Mouse (Mus musculus) CH12.LX (cell line): ENCODE measurements around the gene Plin3. TPM values are rescaled to one million over a fixed set of nuclear protein-coding genes. Genes with fewer than 3 reads are reported as not detected.

Source experiments
- DNase-seq: peaks from one replicate; pipeline ENCODE4 v3.0.0-alpha.2; 2013; ENCODE audit errors: extremely low read depth
- H3K27ac ChIP-seq: 2 replicates; pipeline ENCODE4 v1.5.1; 2012; ENCODE audit warnings: low read depth, mild to moderate bottlenecking, control low read depth, moderate library complexity; ENCODE audit not compliant: insufficient read depth
- H3K27me3 ChIP-seq: replicated peaks from 2 replicates; pipeline ENCODE3; 2012; ENCODE audit warnings: inconsistent platforms
- H3K36me3 ChIP-seq, 2 experiments: replicated peaks in 1 of 2; 2 replicates each; pipeline versions ENCODE3 to v1.6.1; 2012; ENCODE audit warnings: inconsistent platforms in 1 of 2, low read length in 1 of 2, mild to moderate bottlenecking in 1 of 2, mixed read lengths in 1 of 2, moderate library complexity in 1 of 2; ENCODE audit not compliant: control insufficient read depth in 1 of 2, insufficient read depth in 1 of 2
- H3K4me1 ChIP-seq, 2 experiments: 2 replicates each; pipeline ENCODE4 v1.6.1; 2012; ENCODE audit warnings: inconsistent platforms in 1 of 2, moderate library complexity in 1 of 2; ENCODE audit not compliant: insufficient read depth in 2 of 2, control insufficient read depth in 1 of 2
- H3K4me2 ChIP-seq: 2 replicates; pipeline ENCODE4 v1.6.1; 2012; ENCODE audit warnings: low read depth, mild to moderate bottlenecking, control low read depth; ENCODE audit not compliant: poor library complexity, insufficient read depth, severe bottlenecking
- H3K4me3 ChIP-seq, 3 experiments: fragments of 150-350 bp in 1 of 3; sonication (generic) in 1 of 3; replicated peaks in 1 of 3; 2 replicates each; pipeline versions ENCODE3 to v1.5.1; 2011 to 2012; ENCODE audit warnings: low read depth in 2 of 3, low read length in 2 of 3, mild to moderate bottlenecking in 2 of 3, moderate library complexity in 2 of 3, control low read depth in 1 of 3, improper control_type of control experiment in 1 of 3, inconsistent platforms in 1 of 3, mixed read lengths in 1 of 3; ENCODE audit not compliant: poor library complexity in 1 of 3
- H3K79me2 ChIP-seq: replicated peaks from 2 replicates; pipeline ENCODE4 v1.6.1; 2012; ENCODE audit warnings: mild to moderate bottlenecking, moderate library complexity; ENCODE audit not compliant: control insufficient read depth, poor library complexity, insufficient read depth, severe bottlenecking; ENCODE audit errors: extremely low read depth
- H3K9ac ChIP-seq: 2 replicates; pipeline ENCODE4 v1.6.1; 2012; ENCODE audit warnings: low read depth, mild to moderate bottlenecking, control low read depth, moderate library complexity; ENCODE audit not compliant: insufficient read depth
- H3K9me3 ChIP-seq: replicated peaks from 2 replicates; pipeline ENCODE3; 2012; ENCODE audit warnings: low read length, inconsistent platforms, mixed read lengths
- BHLHE40 ChIP-seq: IDR thresholded peaks from 2 replicates; pipeline ENCODE4 v1.6.1; 2011; ENCODE audit warnings: mild to moderate bottlenecking, low read depth, low read length, improper control_type of control experiment
- CHD1 ChIP-seq: IDR thresholded peaks from 2 replicates; pipeline ENCODE4 v1.6.1; 2012; ENCODE audit warnings: low read depth, low read length, improper control_type of control experiment, inconsistent platforms
- CHD2 ChIP-seq: IDR thresholded peaks from 2 replicates; pipeline ENCODE4 v1.6.1; 2011; ENCODE audit warnings: low read length, improper control_type of control experiment
- CTCF ChIP-seq, 2 experiments: IDR thresholded peaks in 1 of 2; conservative IDR thresholded peaks in 1 of 2; 2 replicates each; pipeline ENCODE4 v1.5.1; 2011 to 2012; ENCODE audit warnings: low read depth in 2 of 2, low read length in 2 of 2, improper control_type of control experiment in 1 of 2, inconsistent platforms in 1 of 2, mild to moderate bottlenecking in 1 of 2, moderate library complexity in 1 of 2
- E2F4 ChIP-seq: IDR thresholded peaks from 2 replicates; pipeline ENCODE4 v1.6.1; 2011; ENCODE audit warnings: low read depth, low read length, improper control_type of control experiment; ENCODE audit not compliant: insufficient replicate concordance
- ELF1 ChIP-seq: IDR thresholded peaks from 2 replicates; pipeline ENCODE4 v1.6.1; 2014; ENCODE audit warnings: low read depth, mild to moderate bottlenecking, inconsistent platforms, low read length, improper control_type of control experiment
- EP300 ChIP-seq: IDR thresholded peaks from 2 replicates; pipeline ENCODE4 v1.6.1; 2011; ENCODE audit warnings: low read length, improper control_type of control experiment
- GABPA ChIP-seq: IDR thresholded peaks from 2 replicates; pipeline ENCODE4 v1.6.1; 2012; ENCODE audit warnings: low read depth, low read length, improper control_type of control experiment, inconsistent platforms; ENCODE audit not compliant: insufficient replicate concordance
- HCFC1 ChIP-seq: IDR thresholded peaks from 2 replicates; pipeline ENCODE4 v1.6.1; 2012; ENCODE audit warnings: low read depth, mild to moderate bottlenecking, inconsistent platforms, low read length, improper control_type of control experiment
- IRF4 ChIP-seq: IDR thresholded peaks from 2 replicates; pipeline ENCODE4 v1.6.1; 2014; ENCODE audit warnings: low read depth, mild to moderate bottlenecking, inconsistent platforms, low read length, improper control_type of control experiment
- JUND ChIP-seq: conservative IDR thresholded peaks from 2 replicates; pipeline ENCODE4 v1.6.1; 2011; ENCODE audit warnings: low read depth, low read length, improper control_type of control experiment
- KAT2A ChIP-seq: IDR thresholded peaks from 2 replicates; pipeline ENCODE4 v1.6.1; 2012; ENCODE audit warnings: low read length, improper control_type of control experiment, inconsistent platforms; ENCODE audit not compliant: insufficient replicate concordance
- MAFK ChIP-seq: IDR thresholded peaks from 2 replicates; pipeline ENCODE4 v1.6.1; 2011; ENCODE audit warnings: low read length, improper control_type of control experiment; ENCODE audit not compliant: insufficient replicate concordance
- MAX ChIP-seq: IDR thresholded peaks from 2 replicates; pipeline ENCODE4 v1.6.1; 2011; ENCODE audit warnings: low read length, improper control_type of control experiment
- MAZ ChIP-seq: IDR thresholded peaks from 2 replicates; pipeline ENCODE4 v1.6.1; 2012; ENCODE audit warnings: low read depth, mild to moderate bottlenecking, inconsistent platforms, low read length, improper control_type of control experiment, moderate library complexity
- MEF2A ChIP-seq: IDR thresholded peaks from 2 replicates; pipeline ENCODE4 v1.6.1; 2014; ENCODE audit warnings: low read depth, mild to moderate bottlenecking, inconsistent platforms, low read length, improper control_type of control experiment, borderline replicate concordance
- MXI1 ChIP-seq: IDR thresholded peaks from 2 replicates; pipeline ENCODE4 v1.6.1; 2011; ENCODE audit warnings: mild to moderate bottlenecking, low read depth, low read length, improper control_type of control experiment
- MYC ChIP-seq: IDR thresholded peaks from 2 replicates; pipeline ENCODE4 v1.6.1; 2011; ENCODE audit warnings: low read depth, mild to moderate bottlenecking, improper control_type of control experiment, low read length
- NELFE ChIP-seq: IDR thresholded peaks from 2 replicates; pipeline ENCODE4 v1.6.1; 2011; ENCODE audit warnings: low read depth, low read length, improper control_type of control experiment
- POLR2A ChIP-seq: IDR thresholded peaks from 2 replicates; pipeline ENCODE4 v1.6.1; 2011; ENCODE audit warnings: low read depth, mild to moderate bottlenecking, improper control_type of control experiment, low read length
- POLR2AphosphoS2 ChIP-seq: IDR thresholded peaks from 2 replicates; pipeline ENCODE4 v1.6.1; 2011; ENCODE audit warnings: low read depth, low read length, improper control_type of control experiment
- SIN3A ChIP-seq: IDR thresholded peaks from 2 replicates; pipeline ENCODE4 v1.6.1; 2012; ENCODE audit warnings: low read length, improper control_type of control experiment, inconsistent platforms
- TBP ChIP-seq: conservative IDR thresholded peaks from 2 replicates; pipeline ENCODE4 v1.6.1; 2011; ENCODE audit warnings: low read depth, low read length, improper control_type of control experiment
- TCF12 ChIP-seq: IDR thresholded peaks from 2 replicates; pipeline ENCODE4 v1.6.1; 2014; ENCODE audit warnings: low read depth, mild to moderate bottlenecking, inconsistent platforms, low read length, improper control_type of control experiment
- UBTF ChIP-seq: IDR thresholded peaks from 2 replicates; pipeline ENCODE4 v1.6.1; 2012; ENCODE audit warnings: low read depth, mild to moderate bottlenecking, inconsistent platforms, low read length, improper control_type of control experiment, moderate library complexity
- USF2 ChIP-seq: conservative IDR thresholded peaks from 2 replicates; pipeline ENCODE4 v1.6.1; 2011; ENCODE audit warnings: low read depth, low read length, improper control_type of control experiment
- ZKSCAN1 ChIP-seq: IDR thresholded peaks from 2 replicates; pipeline ENCODE4 v1.6.1; 2012; ENCODE audit warnings: low read depth, inconsistent platforms, low read length, improper control_type of control experiment, borderline replicate concordance
- ZMIZ1 ChIP-seq: IDR thresholded peaks from 2 replicates; pipeline ENCODE4 v1.6.1; 2012; ENCODE audit warnings: low read depth, mild to moderate bottlenecking, inconsistent platforms, low read length, improper control_type of control experiment
- ZNF384 ChIP-seq: IDR thresholded peaks from 2 replicates; pipeline ENCODE4 v1.6.1; 2012; ENCODE audit warnings: low read depth, low read length, improper control_type of control experiment, inconsistent platforms
- dilution Hi-C: fragments of 300-500 bp; cut with MboI; formaldehyde crosslinking; loops from 2 replicates; pipeline ENCODE4 v1.14.3; 2020; ENCODE audit warnings: low sequenced_read_pairs; ENCODE audit not compliant: extremely low pct_unique_long_range_greater_than_20kb, extremely low pct_ligation_motif_present
- in situ Hi-C: fragments of 300-500 bp; cut with MboI; formaldehyde crosslinking; loops from 3 replicates; pipeline ENCODE4 v1.14.3; 2019; ENCODE audit warnings: low sequenced_read_pairs, low pct_ligation_motif_present, low pct_unique_long_range_greater_than_20kb, mixed read lengths
- polyA plus RNA-seq: library from polyadenylated mRNA; unstranded; fragments of >175 nt; gene quantifications from 2 replicates; pipeline ENCODE4 v1.2.1, GENCODE M21; 2012; ENCODE audit warnings: low read depth; ENCODE audit not compliant: insufficient read length
- total RNA-seq, 2 experiments: library from RNA; depleted of rRNA; stranded (reverse); fragments of 300-350 nt in 1 of 2; fragments of >200 nt in 1 of 2; gene quantifications; 2 replicates each; pipeline ENCODE4 v1.2.3; 2012 to 2014

Gene Plin3
- total and polyA plus RNA-seq, 3 experiments, result 17.3 to 23.3 (median 18.5) TPM

- Histone ChIP-seq H3K36me3 (peaks cover 23 to 36% of the 10 kb centered on the region in 2 experiments), H3K4me2 (peak overlapping the region; percentile 4; the same call in 1 of the 2 replicates), H3K4me1 (peaks cover 38 to 78% of the 10 kb centered on the region in 2 experiments)
- TF ChIP-seq ZNF384 (peak; percentile 41; the same call in 1 of the 2 replicates), BHLHE40 (no peak), UBTF (no peak)
- TF ChIP-seq, all 38 proteins: peak for 1
- in situ Hi-C loops (no loop called here), dilution Hi-C loops (no loop called here)
- Histone ChIP-seq H3K4me3 (no peak overlapping the region), H3K27me3 (no peaks in the 10 kb centered on the region), H3K9ac (0 out of 2 replicates have a peak overlapping the region, but pooled peaks have one; percentile 17), H3K79me2 (peaks cover 26% of the 10 kb centered on the region), H3K27ac (peak overlapping the region; percentile 91), H3K9me3 (no peaks in the 10 kb centered on the region)
- DNase-seq, result peak; percentile 78
Measured at GRCm38 (mm10) chr17:56265869-56266268, 26.8 kb downstream of the Plin3 start.

- in situ Hi-C loops, result no loop called here
- dilution Hi-C loops, result no loop called here
- peaks cover 37 to 81% of the 10 kb centered on the region in 2 experiments for H3K4me1 ChIP-seq
- DNase-seq, result peak; percentile 76
- TF ChIP-seq GABPA, result no peak
- no peak for TF ChIP-seq USF2
- peak; percentile 22; the same call in 1 of the 2 replicates for TF ChIP-seq ZMIZ1
- no peak; the same call in 1 of the 2 replicates for TF ChIP-seq MAZ
- TF ChIP-seq BHLHE40, result peak; percentile 74
- TF ChIP-seq JUND, result no peak
- TF ChIP-seq TCF12, result no peak
- TF ChIP-seq POLR2AphosphoS2, result peak; percentile 40; the same call in 1 of the 2 replicates
- TF ChIP-seq ZKSCAN1, result no peak
- peak; percentile 62; the same call in 1 of the 2 replicates for TF ChIP-seq IRF4
- TF ChIP-seq MEF2A, result 0 out of 2 replicates have a peak, but pooled peaks have one; percentile 29
- TF ChIP-seq ELF1, result no peak
- peak; percentile 77 for TF ChIP-seq EP300
- TF ChIP-seq MXI1, result 0 out of 2 replicates have a peak, but pooled peaks have one; percentile 17
- peak; percentile 62 for TF ChIP-seq MYC
- TF ChIP-seq CHD1, result no peak
- TF ChIP-seq MAX, result peak; percentile 79; the same call in 1 of the 2 replicates
- no peak for TF ChIP-seq CTCF (conservative IDR thresholded peaks at IDR 0.05 in 1 of 2, IDR thresholded peaks at IDR 0.05 in 1 of 2; ENCODE audit: low read depth in 2 of 2, low read length in 2 of 2)
- no peak for TF ChIP-seq MAFK
- 0 out of 2 replicates have a peak, but pooled peaks have one; percentile 21 for TF ChIP-seq KAT2A
- peak; percentile 18; the same call in 1 of the 2 replicates for TF ChIP-seq HCFC1
- no peak for TF ChIP-seq E2F4
- TF ChIP-seq POLR2A, result peak; percentile 44; the same call in 1 of the 2 replicates
- TF ChIP-seq TBP, result 0 out of 2 replicates have a peak, but pooled peaks have one; percentile 47
- no peak for TF ChIP-seq UBTF
- TF ChIP-seq NELFE, result 0 out of 2 replicates have a peak, but pooled peaks have one; percentile 2
- TF ChIP-seq SIN3A, result 0 out of 2 replicates have a peak, but pooled peaks have one; percentile 53
- TF ChIP-seq CHD2, result peak; percentile 48; the same call in 1 of the 2 replicates
- H3K79me2 ChIP-seq, result peaks cover 34% of the 10 kb centered on the region
- peak overlapping the region; percentile 8; the same call in 1 of the 2 replicates for H3K4me2 ChIP-seq
- peak overlapping the region; percentile 91 for H3K27ac ChIP-seq
- no peaks in the 10 kb centered on the region for H3K9me3 ChIP-seq
- H3K4me3 ChIP-seq, result no peak overlapping the region
- H3K36me3 ChIP-seq, result peaks cover 17 to 36% of the 10 kb centered on the region in 2 experiments
- H3K27me3 ChIP-seq, result no peaks in the 10 kb centered on the region
- no peak overlapping the region for H3K9ac ChIP-seq
Measured at GRCm38 (mm10) chr17:56265011-56265410, 27.7 kb downstream of the Plin3 start.
